Mouse (Mus musculus) right cerebral cortex, postnatal 14 days (tissue): ENCODE measurements around the gene Gpr68.
A peak's percentile ranks its signal among the peaks of the same experiment; 100 is the strongest.

ENCODE experiments used
- DNase-seq: peaks from one replicate; pipeline ENCODE4 v3.0.0; 2022

Gpr68 gene

GRCm38 (mm10) chr12:100907598-100908297, at the start of gene Gpr68:
Gene Gpr68 (minus strand): TSS chr12:100908198.
- peak; percentile 35 for DNase-seq

DNA sequence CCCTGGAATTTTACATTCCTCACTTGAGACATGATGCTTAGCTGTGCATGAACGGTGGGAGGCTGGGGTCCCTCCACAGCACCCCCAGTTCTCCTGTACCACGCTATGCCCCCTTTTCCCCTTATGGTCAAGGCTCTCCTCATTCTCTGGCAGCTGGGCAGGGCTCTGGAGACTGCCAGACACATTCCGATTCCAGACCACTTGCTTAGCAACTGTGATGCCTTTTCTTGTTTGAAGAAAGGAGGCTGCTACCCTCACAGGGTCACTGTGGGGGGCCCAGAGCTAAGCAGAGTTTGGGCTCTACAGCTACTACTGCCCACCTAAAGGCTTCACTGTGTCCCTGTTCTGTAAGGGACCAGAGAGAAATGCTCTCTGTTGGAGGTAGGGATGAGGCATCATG, 49.3 kb upstream of the Gpr68 start:
- DNase-seq, result no peak

- DNase-seq, result no peak
Measured at GRCm38 (mm10) chr12:100956825-100957224, 48.8 kb upstream of the Gpr68 start.

GRCm38 (mm10) chr12:100956028-100956427, 48.0 kb upstream of the Gpr68 start:
- DNase-seq, result no peak

DNA sequence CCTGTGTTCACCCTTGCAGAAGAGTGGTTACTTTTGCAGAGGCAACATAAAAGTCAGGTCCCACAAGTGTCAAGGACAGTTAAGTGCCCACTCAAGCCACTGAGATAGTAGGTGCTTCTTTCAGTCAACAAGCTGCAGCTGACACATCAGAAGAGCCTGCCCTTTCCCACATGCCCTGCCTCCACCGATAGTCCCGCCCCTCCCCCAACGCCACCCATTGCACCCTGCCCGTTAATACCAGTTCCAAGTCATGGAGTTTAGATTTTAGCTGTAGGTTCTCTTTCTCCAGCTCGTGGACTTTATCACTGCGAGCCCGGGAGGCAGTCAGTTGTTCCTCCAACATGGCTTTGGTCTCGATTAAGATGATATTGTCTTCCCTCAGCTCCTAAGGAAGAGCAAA, 45.9 kb upstream of the Gpr68 start:
- DNase-seq, result no peak

DNA sequence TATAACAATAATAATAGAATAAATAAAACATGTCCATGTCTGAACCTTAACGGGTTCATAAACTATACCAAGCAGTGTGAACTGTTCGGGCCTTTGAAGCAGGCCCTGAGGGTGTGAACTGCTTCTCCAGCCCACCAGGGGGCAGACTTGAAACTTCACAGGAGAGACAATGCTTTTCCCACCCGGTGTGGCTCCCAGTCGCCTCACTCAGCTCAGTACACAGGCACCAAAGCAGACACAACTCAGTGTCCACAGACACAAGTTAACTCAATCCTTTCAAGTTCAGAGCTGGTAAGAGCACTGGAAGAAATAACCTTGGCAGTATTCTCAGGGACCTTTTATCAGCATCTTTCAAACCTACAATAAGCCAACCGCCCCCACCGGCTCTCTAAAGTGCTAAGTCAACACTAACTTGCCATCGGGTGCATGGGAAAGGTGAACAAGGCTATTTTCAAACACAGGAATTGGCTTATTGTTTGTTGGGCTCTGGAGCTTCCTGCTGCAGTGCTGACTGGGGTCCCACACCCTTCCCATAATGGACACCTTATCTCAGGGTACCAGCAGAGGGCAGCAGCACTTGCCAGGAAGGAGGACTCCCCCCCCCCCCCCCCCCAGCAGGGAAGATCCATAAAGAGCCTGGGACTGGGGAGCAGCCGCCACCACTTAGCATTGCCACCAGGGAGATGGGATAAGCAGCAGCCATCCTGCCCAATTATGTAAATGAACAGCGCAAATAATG, 44.4 kb upstream of the Gpr68 start:
- peak; percentile 83 for DNase-seq

GRCm38 (mm10) chr12:100949146-100949545, 41.1 kb upstream of the Gpr68 start:
- DNase-seq, result no peak

- DNase-seq, result no peak
Measured at GRCm38 (mm10) chr12:100948021-100948420, 40.0 kb upstream of the Gpr68 start.

DNA sequence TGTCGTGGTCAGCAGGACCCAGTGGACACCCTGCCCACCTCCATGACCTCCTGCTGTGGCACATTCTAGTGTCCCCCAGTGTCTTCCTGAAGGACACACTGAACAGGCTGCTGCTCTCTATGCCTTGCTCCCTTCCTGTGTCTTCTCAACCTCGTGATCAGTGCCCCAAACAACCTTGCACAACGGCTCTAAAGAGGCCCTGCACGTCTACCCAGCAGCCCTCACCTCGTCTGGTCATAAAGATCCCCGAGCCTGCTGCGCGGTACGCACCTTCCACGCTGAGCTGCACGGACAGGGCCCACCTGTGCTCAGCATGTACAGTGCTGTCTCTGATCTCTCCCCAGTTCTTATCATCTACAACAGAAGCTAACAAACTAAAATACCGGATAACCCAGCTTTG, 38.0 kb upstream of the Gpr68 start:
- DNase-seq, result no peak

GRCm38 (mm10) chr12:100945501-100945900, 37.5 kb upstream of the Gpr68 start:
- DNase-seq, result no peak

DNA sequence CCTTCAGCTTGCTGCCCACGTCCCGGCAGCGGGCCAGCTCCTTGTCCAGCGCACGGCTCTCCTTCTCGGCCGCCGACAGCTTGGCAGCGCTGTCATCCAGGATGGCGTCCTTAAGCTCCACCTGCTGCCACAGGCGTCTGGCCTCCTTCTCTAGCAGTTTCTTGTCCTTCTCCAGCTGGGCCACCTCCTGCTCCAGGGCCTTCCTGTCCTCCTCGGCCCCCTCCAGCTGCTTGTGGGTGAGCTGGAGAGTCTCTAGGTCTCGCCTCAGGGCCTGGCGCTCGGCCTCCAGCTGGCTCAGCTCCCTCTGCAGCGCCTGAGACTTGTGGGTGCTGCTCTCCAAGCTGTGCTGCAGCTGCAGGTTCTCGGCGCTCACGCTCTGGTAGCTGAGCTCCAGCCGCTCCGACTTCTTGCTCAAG, 36.9 kb upstream of the Gpr68 start:
- no peak for DNase-seq

DNA sequence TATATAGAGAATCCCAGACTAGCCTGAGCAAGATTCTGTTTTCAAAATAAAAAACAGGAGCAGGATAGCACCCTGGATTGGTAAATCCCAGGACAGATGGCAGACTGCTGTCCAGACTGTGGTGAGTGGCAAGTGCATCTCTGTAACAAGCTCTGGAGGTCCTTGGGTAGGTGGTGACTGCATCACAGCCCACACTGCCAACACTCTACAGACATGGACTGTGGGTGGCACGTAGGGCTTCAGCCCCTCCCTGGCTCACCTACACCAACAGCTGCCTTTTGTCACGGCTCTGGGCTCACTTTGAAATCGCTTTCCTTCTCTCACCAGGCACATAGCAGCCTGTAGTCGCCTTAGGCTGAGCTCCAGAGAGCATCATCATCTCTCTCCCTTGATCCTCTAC, 35.1 kb upstream of the Gpr68 start:
- DNase-seq, result no peak

DNA sequence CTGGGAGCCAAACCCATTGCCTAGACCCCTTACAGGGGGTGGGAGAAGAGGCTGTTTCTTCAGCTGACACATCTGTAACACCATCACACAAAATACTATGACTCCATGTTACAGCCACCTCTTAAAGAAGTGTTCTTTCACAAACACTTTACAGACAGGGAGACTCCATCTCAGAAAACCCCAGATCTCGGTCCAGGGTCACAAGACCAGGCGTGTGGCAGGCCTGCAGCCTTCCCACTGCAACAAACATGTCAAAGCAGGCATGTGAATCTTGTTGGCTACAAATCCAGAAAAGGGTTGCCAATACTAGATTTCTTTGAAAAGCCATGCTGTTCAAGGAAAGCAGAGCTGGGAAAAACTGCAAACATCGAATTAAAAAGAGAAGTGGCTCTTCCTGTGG, 33.4 kb upstream of the Gpr68 start:
- DNase-seq, result no peak

DNA sequence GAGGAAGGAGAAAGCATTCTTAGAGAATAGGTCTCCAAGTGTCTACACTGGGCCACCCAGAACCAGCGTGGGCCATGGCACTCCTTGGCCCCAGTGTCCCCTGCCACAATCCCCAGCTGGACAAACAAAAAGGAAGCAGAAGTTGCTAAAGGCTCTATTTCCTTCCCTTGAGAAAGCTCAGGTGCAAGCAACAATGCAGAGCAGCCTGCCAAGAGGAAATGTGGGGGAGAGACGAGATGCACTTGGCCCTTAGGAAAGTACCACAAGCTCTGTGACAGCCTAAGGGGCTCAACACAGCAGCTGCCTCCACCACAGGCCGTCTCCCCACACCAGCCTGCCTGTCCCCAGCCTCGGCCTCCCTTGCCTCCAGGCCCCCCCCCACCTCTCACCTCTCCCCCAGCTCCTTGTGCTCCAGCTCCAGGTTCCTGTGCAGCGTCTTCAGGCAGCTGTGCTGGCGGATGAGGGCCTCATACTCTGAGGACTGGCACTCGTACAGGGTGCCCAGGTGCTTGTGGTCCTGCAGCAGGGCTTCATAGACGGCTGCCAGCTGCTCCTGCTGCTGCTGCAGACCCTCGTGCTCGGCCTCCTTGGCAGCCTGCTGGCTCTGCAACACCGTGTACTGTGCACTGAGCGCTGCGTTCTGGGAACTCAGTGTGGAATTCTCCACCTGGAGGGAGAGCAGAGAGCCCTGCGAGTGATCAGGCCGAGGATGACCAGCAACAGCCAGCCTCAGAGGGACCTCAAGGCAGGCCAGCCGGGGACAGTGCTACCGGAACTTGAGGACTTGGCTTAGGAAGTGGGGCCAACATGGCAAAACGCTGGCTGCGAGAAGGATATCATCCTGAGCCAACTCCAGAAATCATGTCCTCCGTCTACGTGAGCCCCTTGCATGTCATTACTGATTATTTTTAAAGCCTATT, 29.7 kb upstream of the Gpr68 start:
- DNase-seq, result no peak

DNA sequence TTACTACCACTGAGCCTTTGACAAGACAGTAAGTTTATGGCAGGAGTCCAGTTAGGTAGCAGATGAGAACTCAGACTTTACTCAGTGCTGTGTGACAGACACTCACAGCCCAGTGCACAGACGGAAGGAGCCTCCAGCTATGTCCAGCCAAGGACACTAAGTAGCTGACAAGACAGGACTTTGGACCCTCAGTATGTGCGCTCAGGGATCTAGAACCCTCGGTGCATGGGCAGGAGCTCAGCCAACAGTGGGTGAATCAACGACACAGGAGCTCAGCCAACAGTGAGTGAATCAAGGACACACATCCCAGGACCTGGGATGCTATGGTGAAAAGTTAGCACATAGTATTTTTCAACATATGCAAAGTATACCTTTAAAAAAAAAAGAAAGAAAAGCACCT, 28.7 kb upstream of the Gpr68 start:
- DNase-seq, result no peak

DNA sequence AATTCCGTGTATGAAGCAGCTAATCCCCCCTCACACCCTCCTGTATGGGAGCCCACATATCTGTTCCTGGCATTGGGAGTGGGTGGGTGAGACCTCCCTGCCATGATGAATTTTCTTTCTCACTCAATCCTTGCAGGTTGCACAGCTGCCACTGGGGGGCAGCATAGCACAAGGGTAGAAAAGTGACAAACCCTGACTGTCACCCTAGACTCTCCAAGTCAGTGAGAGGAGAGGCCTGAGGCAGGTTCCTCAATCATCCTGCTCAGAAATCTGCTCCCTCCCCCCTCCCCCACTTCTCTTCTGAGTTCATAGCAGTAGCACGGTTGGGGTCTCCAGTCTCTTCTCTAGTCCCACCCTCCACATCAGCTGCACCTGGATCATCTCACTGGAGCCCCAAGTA, 28.1 kb upstream of the Gpr68 start:
- peak; percentile 80 for DNase-seq

DNA sequence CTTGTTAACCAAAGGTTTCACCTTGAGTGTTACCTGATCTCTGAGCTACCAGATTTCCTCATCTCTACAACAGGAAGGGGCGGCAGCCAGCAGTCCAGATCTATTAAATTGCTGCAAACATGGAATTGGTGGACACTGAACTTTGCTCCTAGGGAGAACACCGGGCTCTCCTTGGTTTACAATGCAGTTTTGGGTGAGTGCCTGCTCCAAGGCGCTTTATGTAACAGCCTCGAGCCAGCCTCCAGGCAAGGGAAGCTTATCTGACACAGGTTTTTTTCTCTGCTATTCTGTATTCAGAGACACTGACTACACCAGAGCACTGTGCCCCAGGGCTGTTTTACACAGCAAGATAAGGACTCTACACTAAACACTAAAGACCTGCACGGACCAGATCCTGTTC, 26.8 kb upstream of the Gpr68 start:
- no peak for DNase-seq

GRCm38 (mm10) chr12:100931653-100932052, 23.7 kb upstream of the Gpr68 start:
- DNase-seq, result no peak

- DNase-seq, result no peak
Measured at GRCm38 (mm10) chr12:100928286-100928685, 20.3 kb upstream of the Gpr68 start.

- peak; percentile 43 for DNase-seq
Measured at GRCm38 (mm10) chr12:100925644-100926619, 17.9 kb upstream of the Gpr68 start.

DNA sequence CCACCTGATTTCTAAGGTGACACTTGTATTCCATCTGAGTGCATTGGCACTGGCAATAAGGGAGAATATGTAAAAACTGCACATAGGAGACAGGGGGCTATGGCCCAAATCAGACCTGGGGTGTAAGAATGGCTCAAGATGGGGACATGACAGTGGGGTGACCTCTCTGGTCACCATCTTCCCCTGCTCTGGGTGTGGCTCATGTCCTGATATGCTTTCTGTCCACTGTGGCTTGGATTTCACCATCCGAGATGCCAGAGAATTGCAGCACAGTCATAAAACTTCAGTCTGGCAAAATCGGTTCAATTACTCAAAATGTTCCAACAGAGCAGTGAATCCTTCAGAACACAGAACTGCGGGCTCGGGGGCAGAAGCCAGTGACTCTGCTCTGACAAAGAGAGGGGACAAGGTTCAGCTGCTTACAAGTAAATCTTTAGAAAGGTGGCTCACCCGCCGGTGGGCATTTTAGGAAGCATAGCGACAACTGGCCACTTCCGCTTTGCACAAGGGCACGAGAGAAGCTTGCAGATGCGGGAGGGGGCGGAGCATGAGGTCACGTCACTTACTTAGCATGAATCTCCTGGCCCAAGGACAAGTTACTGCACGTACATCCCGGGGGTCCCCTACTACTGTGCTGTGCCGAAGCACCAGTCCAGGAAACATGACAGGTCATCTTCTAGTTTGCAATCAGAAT, 16.8 kb upstream of the Gpr68 start:
- no peak for DNase-seq

DNA sequence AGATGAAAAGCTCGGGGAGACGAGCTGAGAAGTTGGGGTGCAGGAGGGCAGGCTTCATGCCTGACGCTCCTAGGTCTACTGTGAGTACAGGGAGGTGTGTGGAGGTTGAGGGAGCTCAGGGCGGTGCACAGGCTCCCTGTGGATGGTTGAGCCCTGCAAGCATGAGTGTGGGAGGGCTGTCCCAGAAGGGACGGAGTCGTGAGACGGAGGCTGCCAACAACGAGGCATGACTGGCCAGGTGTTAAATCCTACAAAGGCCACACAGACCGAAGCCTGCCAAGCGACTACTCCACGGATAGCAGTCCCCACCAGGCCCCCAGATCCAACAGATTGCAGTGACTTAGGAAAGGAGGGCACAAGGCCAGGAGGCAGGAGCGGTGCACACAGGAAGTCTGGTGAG, 2.7 kb upstream of the Gpr68 start:
- DNase-seq, result peak; percentile 42
